9 mouse cellular contexts compared by ENCODE assay signal in the genomic region with DNA sequence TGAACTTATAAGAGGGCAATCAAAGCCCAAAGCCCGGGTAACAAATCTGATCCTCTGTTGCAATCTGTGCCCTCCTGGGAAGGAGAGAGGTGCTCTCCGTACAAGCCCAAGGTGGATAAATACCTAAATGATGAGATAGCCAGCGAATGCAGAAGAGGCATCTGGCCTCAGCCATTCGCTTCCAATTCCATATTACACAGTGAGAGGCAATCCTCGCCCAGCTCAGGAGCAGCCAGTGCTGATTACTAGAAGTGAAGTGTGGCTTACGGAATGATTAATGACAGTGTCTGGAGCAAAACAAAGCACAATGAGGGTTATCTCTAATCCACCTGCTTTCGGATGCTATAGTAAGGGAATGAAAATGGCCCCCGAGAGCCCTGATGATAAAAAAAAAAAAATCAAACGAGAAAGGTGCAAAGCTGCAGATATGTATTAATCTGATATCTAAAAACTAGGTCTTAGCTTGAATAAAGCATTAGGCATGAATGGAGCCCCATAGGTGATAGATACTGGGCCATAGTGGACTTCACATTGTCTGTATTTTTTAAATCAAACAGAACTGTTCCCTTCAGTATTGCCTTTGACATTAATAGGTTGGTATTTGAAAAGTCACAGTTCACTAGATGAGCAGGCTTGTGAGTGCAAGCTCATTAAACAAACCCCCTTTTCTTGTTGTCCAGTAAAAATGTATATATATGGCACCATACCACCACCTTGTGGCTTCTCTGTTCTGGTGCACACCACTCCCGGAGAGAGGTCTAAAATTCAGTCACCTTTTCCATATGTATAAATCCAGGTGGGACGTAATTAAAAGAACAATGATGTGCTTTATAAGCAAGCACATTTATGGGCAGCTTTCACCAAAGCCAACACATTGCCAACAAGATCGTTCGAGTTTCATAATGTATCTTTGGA. TPM values are rescaled to one million over a fixed set of nuclear protein-coding genes. Genes with fewer than 3 reads are reported as not detected.
DNase-seq lines count a peak whose midpoint lies in the region; ATAC-seq lines count a peak whose summit lies in the region.
"Had no signal": no experiment of that assay in that cellular context is flagged by ENCODE, and none has a peak within 500 bp of the region (broad histone marks: within the 10 kb centered on the region; RNA-seq: fewer than 3 reads in every experiment).

No protein-coding gene starts in this region.

- no peak overlapping the region for H3K4me2 ChIP-seq in forebrain, embryonic 11.5 days (ENCODE audit: low read depth, low read length, severe bottlenecking)
- H3K4me2 ChIP-seq: limb, embryonic 15.5 days had no signal

- H3K4me3 ChIP-seq in forebrain, embryonic 11.5 days (ENCODE audit: low read depth, low read length) = no peak overlapping the region
- H3K4me3 ChIP-seq in forebrain, embryonic 10.5 days = no peak overlapping the region
- H3K4me3 ChIP-seq: limb, embryonic 15.5 days had no signal

- H3K9ac ChIP-seq in forebrain, embryonic 11.5 days (ENCODE audit: low read length) = no peak overlapping the region
- H3K9ac ChIP-seq: limb, embryonic 15.5 days had no signal

- no peaks in the 10 kb centered on the region for H3K9me3 ChIP-seq in forebrain, embryonic 11.5 days (ENCODE audit: control insufficient read depth, low read length)
- no peaks in the 10 kb centered on the region for H3K9me3 ChIP-seq in forebrain, embryonic 10.5 days
- H3K9me3 ChIP-seq: limb, embryonic 15.5 days had no signal

- ATAC-seq in forebrain, embryonic 11.5 days (replicated peaks; ENCODE audit: low FRiP score) = peak; percentile 60; the same call in 1 of the 2 replicates

- 57% methylated on average over 13 of the region's 13 CpGs for WGBS in forebrain, embryonic 11.5 days
- 68% methylated on average over 13 of the region's 13 CpGs for WGBS in forebrain, embryonic 10.5 days

- no peak for DNase-seq in forebrain, embryonic 11.5 days (ENCODE audit: low spot score)
- no peak for DNase-seq in forebrain, embryonic 10.5 days (ENCODE audit: extremely low spot score, low spot score)
- peak; percentile 32 for DNase-seq in right cerebral cortex, adult 18-20 months
- DNase-seq in right cerebral cortex, postnatal 25 days = no peak
- DNase-seq in kidney, postnatal 4 days = peak; percentile 23 to 46
- peak; percentile 79 for DNase-seq in retina, embryonic 14.5 days (ENCODE audit: low spot score)
- no peak for DNase-seq in cerebellum, postnatal 36 days
- no peak for DNase-seq in gastrocnemius, postnatal 25 days

- no peaks in the 10 kb centered on the region; the same call in 1 of the 2 replicates for H3K4me1 ChIP-seq in forebrain, embryonic 11.5 days (replicated peaks; ENCODE audit: control insufficient read depth, insufficient read depth, low read length)
- H3K4me1 ChIP-seq in forebrain, embryonic 10.5 days = peaks cover 18% of the 10 kb centered on the region
- H3K4me1 ChIP-seq: limb, embryonic 15.5 days had no signal

- no peak overlapping the region for H3K27ac ChIP-seq in forebrain, embryonic 11.5 days (ENCODE audit: low read depth, low read length)
- H3K27ac ChIP-seq in forebrain, embryonic 10.5 days = no peak overlapping the region
- H3K27ac ChIP-seq: limb, embryonic 15.5 days had no signal

- H3K36me3 ChIP-seq in forebrain, embryonic 11.5 days (ENCODE audit: control insufficient read depth, insufficient read depth, low read length) = no peaks in the 10 kb centered on the region
- H3K36me3 ChIP-seq in forebrain, embryonic 10.5 days (replicated peaks) = no peaks in the 10 kb centered on the region
- H3K36me3 ChIP-seq: limb, embryonic 15.5 days had no signal

- no peaks in the 10 kb centered on the region for H3K27me3 ChIP-seq in forebrain, embryonic 11.5 days (ENCODE audit: control insufficient read depth, insufficient read depth, low read length)
- peaks cover 30% of the 10 kb centered on the region for H3K27me3 ChIP-seq in forebrain, embryonic 10.5 days (ENCODE audit: poor library complexity, severe bottlenecking)

RNA-seq across cellular contexts. Expression of a gene that starts 57.4 kb away (rescaled TPM):
- not detected in 2 replicates for polyA plus RNA-seq in forebrain, embryonic 11.5 days (2014; fragmentation: Nextera tagmentation; extraction: Ambion mirVana)
- not detected in 2 replicates for polyA plus RNA-seq in forebrain, embryonic 10.5 days (2016; fragmentation: Nextera tagmentation; extraction: Ambion mirVana)
- not detected for total RNA-seq in gastrocnemius, postnatal 25 days (2021)
- polyA plus RNA-seq: limb, embryonic 15.5 days had no signal

Comparison
In these comparisons a context has a peak if more than half of its experiments do, and no peak if none do; other contexts are left out.
1. DNase-seq: peak in right cerebral cortex, adult 18-20 months (single experiment), kidney, postnatal 4 days (2 of 2) and retina, embryonic 14.5 days (single experiment); none in forebrain, embryonic 11.5 days (single experiment), forebrain, embryonic 10.5 days (single experiment), right cerebral cortex, postnatal 25 days (single experiment), cerebellum, postnatal 36 days (0 of 2) and gastrocnemius, postnatal 25 days (single experiment).